Mouse (Mus musculus): ENCODE data around the gene Ocm. TPM values are rescaled to one million over a fixed set of nuclear protein-coding genes. Genes with fewer than 3 reads are reported as not detected.

Ocm gene
- total RNA-seq, 2 experiments from 2014 or later = not detected

Other genes with a start within 250 kb of the Ocm start
- 10 to 100 TPM; 21.9 to 24.8 TPM for gene Eif2ak1, start 208.9 kb downstream of the Ocm start, total RNA-seq (2021)
- not detected for gene Ankrd61, start 129.0 kb downstream of the Ocm start, total RNA-seq (2021)
- 100 to 1,000 TPM; 125 to 170 TPM for gene Aimp2, start 116.8 kb downstream of the Ocm start, total RNA-seq (2021)
- 1 to 10 TPM; 4.4 to 4.5 TPM for gene Pms2, start 116.7 kb downstream of the Ocm start, total RNA-seq (2021)
- under 1 TPM in 1 of 2 experiments, not detected in 1; 0.89 TPM for gene Gm42421, start 98.5 kb downstream of the Ocm start, total RNA-seq (2021)
- under 1 TPM; 0.59 to 0.89 TPM for gene Rsph10b, start 93.6 kb downstream of the Ocm start, total RNA-seq (2021)
- gene Ccz1, start 11.8 kb downstream of the Ocm start, total RNA-seq (2021) = 10 to 100 TPM; 35.4 to 37.0 TPM
- 10 to 100 TPM; 19.4 to 19.8 TPM for gene Lmtk2, start 73.8 kb upstream of the Ocm start, total RNA-seq (2021)
- gene Bhlha15, start 163.6 kb upstream of the Ocm start, total RNA-seq (2021) = not detected
- gene Tecpr1, start 196.9 kb upstream of the Ocm start, total RNA-seq (2021) = 10 to 100 TPM; 14.0 to 14.2 TPM
- 10 to 100 TPM; 33.8 to 35.6 TPM for gene Bri3, start 217.8 kb upstream of the Ocm start, total RNA-seq (2021)

Data from gastrocnemius, postnatal 36 days (tissue).